Mouse (Mus musculus): ENCODE measurements around the gene Clybl.

DNA sequence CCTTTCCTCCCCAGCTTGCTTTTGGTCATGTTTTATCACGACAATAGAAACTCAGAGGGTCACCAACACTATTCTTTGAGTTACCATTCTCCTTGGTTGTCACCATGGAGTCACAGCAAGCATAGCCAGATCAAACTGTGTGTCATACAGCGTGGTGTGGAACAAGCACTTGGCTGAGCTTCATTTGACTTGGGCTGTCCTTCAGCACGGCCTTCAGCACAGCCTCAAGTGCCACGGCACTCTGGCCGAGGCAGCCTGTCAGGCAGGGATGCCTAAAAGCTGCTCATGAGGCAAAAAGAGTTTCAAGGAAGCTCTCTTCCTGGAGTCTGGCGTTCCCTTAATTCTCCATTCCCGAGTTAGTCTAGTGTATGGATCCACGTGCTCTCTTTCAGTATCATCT is 169.3 kb downstream of the Clybl start:
- no peak for TF ChIP-seq CTCF (IDR thresholded peaks at IDR 0.05; ENCODE audit: low read depth)
- TF ChIP-seq EP300 (optimal IDR thresholded peaks at IDR 0.05), result no peak

All from stomach, postnatal 0 days (tissue).